In genomic region chr12:3674913-3675312, GRCm38 (mm10) we compare ENCODE assay signal across 16 mouse cellular contexts.
A peak's percentile ranks its signal among the peaks of the same experiment; 100 is the strongest.
DNase-seq lines count a peak whose midpoint lies in the region; ATAC-seq and TF ChIP-seq lines count a peak whose summit lies in the region.
"Had no signal": no experiment of that assay in that cellular context is flagged by ENCODE, and none has a peak within 500 bp of the region (broad histone marks: within the 10 kb centered on the region; RNA-seq: fewer than 3 reads in every experiment).

No protein-coding gene starts in this region.

- no peak for ATAC-seq in neural tube, embryonic 15.5 days (ENCODE audit: low FRiP score)
- no peak for ATAC-seq in intestine, embryonic 16.5 days
- ATAC-seq: forebrain, embryonic 14.5 days; liver, embryonic 12.5 days; lung, postnatal 0 days had no signal

- H3K36me3 ChIP-seq in neural tube, embryonic 15.5 days: no peaks in the 10 kb centered on the region
- no peaks in the 10 kb centered on the region for H3K36me3 ChIP-seq in intestine, embryonic 16.5 days (ENCODE audit: control insufficient read depth, insufficient read depth, low read length)
- H3K36me3 ChIP-seq: heart, embryonic 15.5 days; hindbrain, embryonic 12.5 days; liver, embryonic 12.5 days; stomach, embryonic 15.5 days had no signal

- peak; percentile 81 to 91 for DNase-seq in frontal cortex, adult 2 months (ENCODE audit: extremely low spot score in 1 of 2, low spot score in 1 of 2)
- peak; percentile 87 to 93 for DNase-seq in layer of hippocampus, adult 18-20 months (ENCODE audit: low spot score in 2 of 2)
- DNase-seq in left cerebral cortex, adult 2 months (ENCODE audit: extremely low spot score in 1 of 2, low spot score in 2 of 2): peak; percentile 72 to 82
- DNase-seq in right cerebral cortex, postnatal 14 days: peak; percentile 68
- no peak for DNase-seq in gastrocnemius, postnatal 14 days
- DNase-seq: kidney, adult 11 months; kidney, postnatal 4 days; thymus, postnatal 36 days had no signal

- H3K27me3 ChIP-seq in neural tube, embryonic 15.5 days (replicated peaks): no peaks in the 10 kb centered on the region
- H3K27me3 ChIP-seq in intestine, embryonic 16.5 days (replicated peaks; ENCODE audit: control insufficient read depth, insufficient read depth, low read length): no peaks in the 10 kb centered on the region
- H3K27me3 ChIP-seq: heart, embryonic 15.5 days; hindbrain, embryonic 12.5 days; liver, embryonic 12.5 days; stomach, embryonic 15.5 days had no signal

- intact Hi-C loops in left cerebral cortex, adult 2 months (cut with DNase I): no loop called here
- intact Hi-C loops in gastrocnemius, postnatal 14 days (cut with DNase I; ENCODE audit: low total_unique reads): no loop called here

- H3K4me2 ChIP-seq in neural tube, embryonic 15.5 days: no peak overlapping the region
- H3K4me2 ChIP-seq in intestine, embryonic 16.5 days (ENCODE audit: low read depth, low read length): no peak overlapping the region
- H3K4me2 ChIP-seq: heart, embryonic 15.5 days; hindbrain, embryonic 12.5 days; liver, embryonic 12.5 days; stomach, embryonic 15.5 days had no signal

- 93% methylated on average over 9 of the region's 9 CpGs for WGBS in neural tube, embryonic 15.5 days
- 88% methylated on average over 9 of the region's 9 CpGs for WGBS in intestine, embryonic 16.5 days

- H3K9ac ChIP-seq in neural tube, embryonic 15.5 days (replicated peaks): no peak overlapping the region
- no peak overlapping the region for H3K9ac ChIP-seq in intestine, embryonic 16.5 days (ENCODE audit: low read depth, low read length)
- H3K9ac ChIP-seq: heart, embryonic 15.5 days; hindbrain, embryonic 12.5 days; liver, embryonic 12.5 days; stomach, embryonic 15.5 days had no signal

- no peaks in the 10 kb centered on the region for H3K9me3 ChIP-seq in neural tube, embryonic 15.5 days (replicated peaks)
- H3K9me3 ChIP-seq in intestine, embryonic 16.5 days (ENCODE audit: control insufficient read depth, low read length): no peaks in the 10 kb centered on the region
- H3K9me3 ChIP-seq: heart, embryonic 15.5 days; hindbrain, embryonic 12.5 days; liver, embryonic 12.5 days; stomach, embryonic 15.5 days had no signal

- no peak for TF ChIP-seq CTCF in left cerebral cortex, adult 2 months (IDR thresholded peaks at IDR 0.05)

- H3K27ac ChIP-seq in left cerebral cortex, adult 2 months: peak overlapping the region; percentile 72
- no peak overlapping the region for H3K27ac ChIP-seq in neural tube, embryonic 15.5 days (replicated peaks)
- H3K27ac ChIP-seq in intestine, embryonic 16.5 days (ENCODE audit: low read length): no peak overlapping the region
- H3K27ac ChIP-seq: heart, embryonic 15.5 days; hindbrain, embryonic 12.5 days; liver, embryonic 12.5 days; stomach, embryonic 15.5 days had no signal

- H3K4me1 ChIP-seq in neural tube, embryonic 15.5 days: no peaks in the 10 kb centered on the region
- no peaks in the 10 kb centered on the region for H3K4me1 ChIP-seq in intestine, embryonic 16.5 days (ENCODE audit: control insufficient read depth, insufficient read depth, low read length)
- H3K4me1 ChIP-seq: stomach, embryonic 15.5 days had no signal

- no peak overlapping the region for H3K4me3 ChIP-seq in left cerebral cortex, adult 2 months
- no peak overlapping the region for H3K4me3 ChIP-seq in neural tube, embryonic 15.5 days (replicated peaks)
- H3K4me3 ChIP-seq in intestine, embryonic 16.5 days (ENCODE audit: low read length): no peak overlapping the region
- H3K4me3 ChIP-seq: heart, embryonic 15.5 days; hindbrain, embryonic 12.5 days; liver, embryonic 12.5 days; stomach, embryonic 15.5 days had no signal
